Mouse (Mus musculus): Measurements from ENCODE around the gene Inhbe.

- no peak for TF ChIP-seq POLR2A (IDR thresholded peaks at IDR 0.05; ENCODE audit: extremely low read depth, insufficient read depth, low read length)
- no peak for TF ChIP-seq CTCF (IDR thresholded peaks at IDR 0.05; ENCODE audit: low read depth, low read length)
Observed at GRCm38 (mm10) chr10:127330212-127330611, 24.0 kb downstream of the Inhbe start.

All from liver, adult 2 months (tissue).